Mouse (Mus musculus) gastrocnemius, adult 8-10 months (tissue): ENCODE data around the gene Elfn1. TPM values are rescaled to one million over a fixed set of nuclear protein-coding genes. Genes with fewer than 3 reads are reported as not detected.
A peak's percentile ranks its signal among the peaks of the same experiment; 100 is the strongest.

Source experiments
- DNase-seq, 2 experiments: peaks; one replicate each; pipeline ENCODE4 v3.0.0; 2022; ENCODE audit warnings: low spot score in 2 of 2
- total RNA-seq, 4 experiments: library from RNA; stranded (reverse); gene quantifications; 2 replicates each; pipeline ENCODE4 v1.2.4; 2022

The Elfn1 gene
- total RNA-seq, 4 experiments from 2014 or later, result not detected

GRCm38 (mm10) chr5:139910755-139911300, 3.1 kb downstream of the Elfn1 start:
- DNase-seq, result no peak

GRCm38 (mm10) chr5:139911506-139911905, 3.8 kb downstream of the Elfn1 start:
- no peak for DNase-seq

DNA sequence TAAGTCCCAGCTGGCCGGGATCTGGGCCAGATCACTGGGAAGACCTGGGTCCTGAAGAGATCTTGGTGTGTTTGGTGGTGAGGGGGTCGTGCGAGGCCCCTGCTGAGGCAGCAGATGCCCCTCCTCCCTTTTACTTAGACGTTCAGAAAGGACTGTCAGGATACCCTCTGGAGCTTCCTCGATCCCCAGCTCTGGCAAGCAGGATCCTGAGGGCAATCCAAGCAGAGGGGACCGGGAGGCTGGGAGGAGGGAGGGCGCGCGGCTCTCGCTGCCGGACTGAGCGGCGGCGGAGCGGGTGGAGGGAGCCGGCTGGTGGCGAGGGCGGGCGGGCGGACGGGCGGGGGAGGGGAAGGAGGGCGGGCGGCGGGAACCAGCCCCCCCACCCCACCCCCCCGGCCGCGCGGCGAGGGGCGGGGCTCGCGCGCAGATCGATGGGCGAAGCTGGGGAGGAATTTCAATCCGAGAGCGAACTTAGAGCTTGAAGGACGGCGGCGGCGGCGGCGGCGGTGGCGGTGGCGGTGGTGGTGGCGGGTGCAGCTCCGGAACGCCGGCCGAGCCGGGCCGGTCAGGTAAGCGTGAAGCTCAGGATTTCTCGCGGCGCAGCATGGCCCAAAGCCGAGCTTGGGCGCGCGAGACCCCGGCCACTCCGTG, 4.5 kb downstream of the Elfn1 start:
- DNase-seq, result no peak

DNA sequence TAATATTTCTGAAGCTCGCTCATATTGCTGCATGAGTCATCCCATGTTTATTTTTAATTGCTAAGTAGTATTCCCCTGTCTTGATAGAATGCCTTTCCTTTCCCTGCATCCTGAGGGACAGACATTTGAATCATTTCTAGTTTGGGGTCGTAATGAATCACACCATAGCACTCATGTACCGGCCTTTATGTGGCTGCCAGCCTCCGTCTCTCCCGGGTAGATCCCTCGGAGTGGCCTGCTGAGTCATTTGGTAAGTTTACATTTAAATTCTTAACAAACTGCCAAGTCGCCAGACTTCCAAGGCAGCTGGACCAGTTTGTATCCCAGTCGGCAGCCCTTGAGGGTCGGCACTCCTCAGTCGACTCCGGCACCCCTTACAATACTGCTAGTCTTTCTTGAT, 13.9 kb downstream of the Elfn1 start:
- DNase-seq, result no peak

- DNase-seq, result no peak
These were observed 16.1 kb downstream of the Elfn1 start for GRCm38 (mm10) chr5:139923867-139924266.

DNA sequence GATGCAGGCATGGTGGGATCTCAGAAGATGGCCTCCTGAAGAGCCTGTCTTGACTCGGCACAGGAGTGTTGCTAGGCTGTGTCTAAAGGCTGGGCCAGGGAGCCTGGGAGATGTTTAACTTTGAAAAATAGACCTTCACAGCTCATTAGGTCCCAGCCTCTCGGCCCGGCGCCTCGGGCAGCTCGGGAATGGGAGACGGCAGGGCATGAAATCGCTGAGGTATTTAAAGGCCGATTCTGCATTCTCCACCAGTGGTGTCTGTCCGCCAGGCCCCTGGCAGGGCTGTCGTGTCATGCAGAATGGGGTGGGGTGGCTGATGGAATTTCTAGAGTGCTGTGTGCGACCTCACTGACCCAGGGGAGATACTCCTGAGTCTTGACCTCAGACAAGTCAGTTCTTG, 22.4 kb downstream of the Elfn1 start:
- no peak for DNase-seq

GRCm38 (mm10) chr5:139930927-139931351, 23.2 kb downstream of the Elfn1 start:
- no peak for DNase-seq

DNA sequence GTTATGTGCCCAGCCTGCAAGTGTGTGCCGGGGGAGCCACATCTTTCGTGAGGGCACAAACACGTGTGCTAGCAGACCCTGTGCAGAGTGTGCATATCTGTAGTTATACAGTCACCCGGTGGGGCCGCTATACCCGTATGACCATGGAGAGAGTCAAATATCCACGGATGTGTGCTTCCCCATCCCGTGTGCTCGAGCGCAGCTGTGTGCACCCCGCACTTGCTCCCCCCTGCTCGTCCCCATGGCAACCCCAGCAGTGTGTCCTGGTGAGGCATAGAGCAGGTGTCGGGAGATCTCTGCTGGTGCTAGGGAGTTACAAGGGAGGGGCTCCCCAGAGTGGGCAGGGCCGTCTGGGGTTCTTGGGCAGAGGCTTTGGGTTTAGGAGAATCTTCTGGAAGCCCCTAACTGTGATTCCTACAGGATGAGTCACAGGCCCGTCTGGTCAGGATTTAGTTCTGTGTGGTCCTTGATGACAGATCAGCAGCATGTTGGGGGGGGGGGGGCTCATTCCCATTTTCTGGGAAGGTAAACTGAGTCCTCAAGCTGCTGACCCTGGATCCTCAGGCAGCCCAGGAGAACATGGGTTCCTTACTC, 24.3 kb downstream of the Elfn1 start:
- DNase-seq, result no peak

GRCm38 (mm10) chr5:139932595-139933271, 25.0 kb downstream of the Elfn1 start:
- DNase-seq, result no peak

DNA sequence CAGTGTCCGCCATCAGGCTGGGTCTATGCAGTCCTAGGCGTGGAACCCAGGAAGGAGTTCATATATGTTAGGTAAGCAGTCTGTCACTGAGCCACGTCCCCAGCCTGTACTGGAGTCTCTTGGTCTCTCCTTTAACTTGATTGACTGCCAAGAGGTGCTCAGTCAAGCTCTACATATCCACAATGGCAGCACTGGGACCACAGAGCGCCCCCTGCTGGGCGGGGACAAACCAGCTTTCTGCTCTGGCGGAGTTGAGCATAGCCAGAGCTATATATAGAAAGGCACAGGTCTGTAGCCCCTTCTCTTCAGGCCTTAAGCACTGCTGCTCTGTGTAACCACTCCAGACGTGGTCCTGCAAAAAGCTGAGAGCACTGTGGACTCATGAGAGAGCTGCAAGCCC, 25.7 kb downstream of the Elfn1 start:
- DNase-seq, result peak in 1 of 2 experiments; percentile 13

- no peak for DNase-seq
These were observed 28.7 kb downstream of the Elfn1 start for GRCm38 (mm10) chr5:139936431-139936830.

DNA sequence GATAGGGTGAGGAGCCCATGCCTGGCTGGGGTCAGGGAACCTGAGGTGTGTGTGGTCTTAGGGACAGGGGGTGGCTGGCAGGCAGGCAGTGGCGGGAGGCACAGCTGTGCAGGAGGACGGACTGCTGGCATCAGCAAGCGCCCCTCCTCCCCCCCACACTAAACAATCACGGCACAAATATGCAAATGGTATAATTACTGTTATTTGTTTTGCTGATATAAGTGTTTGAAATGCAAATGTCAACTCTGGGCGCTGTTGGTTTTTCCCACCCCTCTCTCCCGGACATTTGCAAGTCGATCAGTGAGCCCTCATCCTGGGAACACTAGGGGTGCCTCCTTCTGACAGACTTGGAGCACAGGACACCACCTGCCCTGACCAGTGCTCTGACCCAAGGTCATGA, 37.0 kb downstream of the Elfn1 start:
- no peak for DNase-seq

DNA sequence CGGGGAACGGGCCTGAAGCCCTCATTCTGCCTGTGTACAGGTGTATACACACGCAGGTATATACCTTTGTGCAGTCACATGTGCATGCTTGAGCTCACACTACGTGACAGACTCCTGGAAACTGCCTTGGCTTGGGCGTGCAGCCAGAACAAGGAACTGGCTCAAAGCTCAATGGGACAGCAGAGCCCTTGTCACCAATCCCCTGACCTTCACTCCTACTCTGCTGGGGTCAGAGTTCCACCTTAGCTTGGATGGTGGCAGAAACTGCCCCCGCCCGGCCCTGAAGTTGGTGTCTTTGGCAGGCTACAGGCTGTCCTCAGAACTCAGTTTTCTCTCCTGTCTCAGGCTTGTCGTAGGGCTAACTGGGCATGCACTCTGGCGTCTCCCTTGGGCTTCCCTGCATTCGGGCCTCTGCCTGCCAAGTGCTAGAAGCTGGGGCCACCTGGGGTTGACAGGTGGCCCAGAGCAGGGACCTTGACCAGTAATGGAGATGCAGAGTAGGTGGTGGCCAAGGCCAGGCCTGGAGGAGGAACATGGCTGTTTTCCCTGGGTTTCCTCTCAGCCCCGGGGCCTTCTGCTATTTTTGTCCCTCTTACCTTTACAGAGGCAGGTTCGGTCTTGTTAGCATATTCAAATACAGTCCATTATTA, 38.1 kb downstream of the Elfn1 start:
- no peak for DNase-seq

- no peak for DNase-seq
These were observed 39.7 kb downstream of the Elfn1 start for GRCm38 (mm10) chr5:139947446-139947845.

DNA sequence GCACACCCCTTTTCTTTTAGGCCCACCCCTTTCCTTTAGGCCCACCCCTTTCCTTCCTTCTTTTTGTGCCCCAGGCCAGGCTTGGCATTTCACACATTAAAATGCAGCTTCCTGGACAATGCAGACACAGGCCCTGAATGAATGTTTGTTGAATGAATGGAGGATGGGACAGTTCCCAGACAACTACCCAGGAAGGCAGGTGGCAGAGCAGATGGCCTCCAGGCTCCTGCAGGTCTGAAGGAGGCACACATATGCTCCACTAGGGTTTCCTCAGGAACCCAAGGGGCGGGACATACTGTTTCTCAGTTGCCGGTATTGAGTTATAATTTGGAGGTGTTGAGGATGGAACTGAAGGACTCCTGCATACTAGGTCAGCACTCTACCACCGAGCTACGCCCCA, 40.8 kb downstream of the Elfn1 start:
- DNase-seq, result no peak

DNA sequence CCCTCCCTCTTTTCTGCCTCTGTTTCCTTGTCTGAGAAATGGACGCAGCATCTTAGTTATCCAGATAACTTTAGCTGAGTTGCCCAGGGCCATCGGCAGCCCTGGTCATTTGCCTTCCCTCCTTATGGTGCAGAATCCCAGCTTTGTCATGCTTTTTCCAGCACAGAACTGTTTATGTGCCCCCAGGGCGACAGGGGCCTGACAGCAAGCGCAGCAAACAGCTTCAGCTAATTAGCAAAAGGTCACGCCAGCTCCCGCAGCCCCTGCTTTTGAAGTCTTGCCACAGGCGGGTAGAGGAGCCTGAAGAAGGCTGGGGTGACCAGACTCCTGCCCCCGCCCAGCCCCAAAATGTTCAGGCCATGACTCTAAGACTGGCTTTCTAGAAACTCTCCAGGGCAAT, 41.6 kb downstream of the Elfn1 start:
- no peak for DNase-seq

GRCm38 (mm10) chr5:139949975-139950578, 42.3 kb downstream of the Elfn1 start:
- no peak for DNase-seq

DNA sequence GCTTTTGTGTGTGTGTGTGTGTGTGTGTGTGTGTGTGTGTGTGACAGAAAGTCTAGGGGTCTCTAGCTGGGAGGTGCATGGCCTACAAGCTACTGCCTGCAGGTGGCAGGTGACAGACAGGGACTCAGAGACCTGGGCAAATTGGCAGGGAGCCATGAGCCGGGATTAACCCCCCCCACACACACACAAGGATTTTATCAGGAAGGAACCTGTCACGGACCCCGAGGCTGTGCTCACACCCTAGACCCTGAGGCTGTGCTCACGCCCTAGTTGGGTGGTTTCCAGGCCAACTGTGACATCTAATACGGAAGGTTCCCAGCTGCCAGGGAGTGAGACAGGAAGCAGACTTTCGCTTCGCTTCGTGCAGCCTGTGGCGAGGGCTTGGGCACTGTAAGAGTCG, 49.1 kb downstream of the Elfn1 start:
- DNase-seq, result no peak

- no peak for DNase-seq
These were observed 52.0 kb downstream of the Elfn1 start for GRCm38 (mm10) chr5:139959741-139960140.

GRCm38 (mm10) chr5:139964391-139964790, 56.6 kb downstream of the Elfn1 start:
- no peak for DNase-seq

DNA sequence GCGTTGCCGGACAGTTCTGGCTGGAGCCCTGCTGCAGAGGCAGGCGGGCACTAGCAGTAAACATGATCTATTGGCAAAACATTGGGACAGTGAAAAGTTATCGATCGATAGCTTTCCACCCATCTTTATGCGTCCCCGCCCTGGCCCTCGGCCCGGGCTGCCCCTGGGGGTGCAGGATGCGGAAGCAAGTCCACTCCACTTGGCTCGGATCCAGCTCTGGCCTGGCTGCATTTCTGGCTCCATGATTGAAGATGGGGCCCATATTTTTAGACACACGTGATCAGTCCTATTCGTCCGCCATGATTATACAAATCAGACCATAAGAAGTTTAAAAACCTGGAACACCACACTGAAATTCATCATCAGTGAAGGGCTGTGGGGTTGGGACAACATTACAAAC, 57.9 kb downstream of the Elfn1 start:
- DNase-seq, result no peak
